8 mouse cellular contexts compared by ENCODE assay signal in genomic region chr17:24530361-24531050, GRCm38 (mm10). TPM values are rescaled to one million over a fixed set of nuclear protein-coding genes. Genes with fewer than 3 reads are reported as not detected.
DNase-seq lines count a peak whose midpoint lies in the region; ATAC-seq lines count a peak whose summit lies in the region.

No protein-coding gene starts in this region.

- peak overlapping the region; percentile 61; the same call in 1 of the 2 replicates for H3K9ac ChIP-seq in kidney, embryonic 15.5 days
- peak overlapping the region; percentile 79; the same call in 1 of the 2 replicates for H3K9ac ChIP-seq in hindbrain, embryonic 12.5 days
- peak overlapping the region; percentile 49; the same call in 1 of the 2 replicates for H3K9ac ChIP-seq in midbrain, embryonic 14.5 days (replicated peaks; ENCODE audit: low read length)

- H3K27ac ChIP-seq in kidney, embryonic 15.5 days: peak overlapping the region; percentile 83
- H3K27ac ChIP-seq in hindbrain, embryonic 12.5 days: peak overlapping the region; percentile 36; the same call in 1 of the 2 replicates
- H3K27ac ChIP-seq in midbrain, embryonic 14.5 days (replicated peaks; ENCODE audit: low read depth, low read length): no peak overlapping the region

- peak overlapping the region; percentile 82 for H3K4me2 ChIP-seq in kidney, embryonic 15.5 days
- H3K4me2 ChIP-seq in hindbrain, embryonic 12.5 days (replicated peaks): peak overlapping the region; percentile 63
- H3K4me2 ChIP-seq in midbrain, embryonic 14.5 days (ENCODE audit: low read length): 0 out of 2 replicates have a peak overlapping the region, but pooled peaks have one; percentile 91

- 26% methylated on average over 8 of the region's 8 CpGs for WGBS in kidney, embryonic 15.5 days
- 39% methylated on average over 8 of the region's 8 CpGs for WGBS in hindbrain, embryonic 12.5 days
- WGBS in midbrain, embryonic 14.5 days: 33% methylated on average over 8 of the region's 8 CpGs

- peak overlapping the region; percentile 75 for H3K4me3 ChIP-seq in kidney, embryonic 15.5 days (replicated peaks)
- no peak overlapping the region for H3K4me3 ChIP-seq in hindbrain, embryonic 12.5 days
- H3K4me3 ChIP-seq in midbrain, embryonic 14.5 days (replicated peaks; ENCODE audit: low read depth, low read length): no peak overlapping the region

- peaks cover 24% of the 10 kb centered on the region for H3K36me3 ChIP-seq in kidney, embryonic 15.5 days
- 0 out of 2 replicates have a peak, but pooled peaks cover 10% of the 10 kb centered on the region for H3K36me3 ChIP-seq in hindbrain, embryonic 12.5 days
- H3K36me3 ChIP-seq in midbrain, embryonic 14.5 days (ENCODE audit: control insufficient read depth, insufficient read depth, low read length): peaks cover 16% of the 10 kb centered on the region

- no peaks in the 10 kb centered on the region for H3K27me3 ChIP-seq in kidney, embryonic 15.5 days
- no peaks in the 10 kb centered on the region for H3K27me3 ChIP-seq in hindbrain, embryonic 12.5 days
- no peaks in the 10 kb centered on the region for H3K27me3 ChIP-seq in midbrain, embryonic 14.5 days (ENCODE audit: control insufficient read depth, insufficient read depth, low read length)

- H3K4me1 ChIP-seq in kidney, embryonic 15.5 days: peaks cover 67% of the 10 kb centered on the region
- H3K4me1 ChIP-seq in hindbrain, embryonic 12.5 days: peaks cover 50% of the 10 kb centered on the region
- H3K4me1 ChIP-seq in midbrain, embryonic 14.5 days (ENCODE audit: control insufficient read depth, insufficient read depth, low read length): peaks cover 30% of the 10 kb centered on the region

- DNase-seq in kidney, adult 9 months: no peak
- DNase-seq in R1 (ENCODE audit: low read depth, low spot score): peak; percentile 55
- DNase-seq in midbrain, embryonic 14.5 days: no peak
- DNase-seq in cerebellum, postnatal 36 days: no peak
- DNase-seq in cerebellum, postnatal 4 days (ENCODE audit: low spot score in 2 of 2): no peak
- no peak for DNase-seq in kidney, adult 18-20 months

- H3K9me3 ChIP-seq in kidney, embryonic 15.5 days (replicated peaks): no peaks in the 10 kb centered on the region
- H3K9me3 ChIP-seq in hindbrain, embryonic 12.5 days (replicated peaks): no peaks in the 10 kb centered on the region
- no peaks in the 10 kb centered on the region for H3K9me3 ChIP-seq in midbrain, embryonic 14.5 days (ENCODE audit: control insufficient read depth, low read length)

- no peak for ATAC-seq in kidney, embryonic 15.5 days (replicated peaks; ENCODE audit: low FRiP score)
- ATAC-seq in hindbrain, embryonic 12.5 days (ENCODE audit: low FRiP score): no peak
- ATAC-seq in midbrain, embryonic 14.5 days (ENCODE audit: low FRiP score, low TSS enrichment): no peak

RNA-seq across cellular contexts. Expression of gene Traf7, which starts 2.8 kb away (rescaled TPM):
- polyA plus RNA-seq in kidney, embryonic 15.5 days (2015; fragmentation: Nextera tagmentation; extraction: Ambion mirVana): 85.8 and 96.1 TPM in 2 replicates
- polyA plus RNA-seq in hindbrain, embryonic 12.5 days (2016; fragmentation: Nextera tagmentation; extraction: Ambion mirVana): 86.5 and 87.0 TPM in 2 replicates
- 86.2 and 90.8 TPM in 2 replicates for polyA plus RNA-seq in midbrain, embryonic 14.5 days (2014; fragmentation: Nextera tagmentation; extraction: Ambion mirVana)

RNA-seq across cellular contexts. Expression of gene Rab26, which starts 3.5 kb away (rescaled TPM):
- polyA plus RNA-seq in kidney, embryonic 15.5 days (2015; fragmentation: Nextera tagmentation; extraction: Ambion mirVana): 2.8 TPM in 2 replicates
- 2.1 and 2.8 TPM in 2 replicates for polyA plus RNA-seq in hindbrain, embryonic 12.5 days (2016; fragmentation: Nextera tagmentation; extraction: Ambion mirVana)
- polyA plus RNA-seq in midbrain, embryonic 14.5 days (2014; fragmentation: Nextera tagmentation; extraction: Ambion mirVana): 4.9 and 6.5 TPM in 2 replicates

RNA-seq across cellular contexts. Expression of gene Pkd1, which starts 19.1 kb away (rescaled TPM):
- 21.3 and 21.9 TPM in 2 replicates for polyA plus RNA-seq in kidney, embryonic 15.5 days (2015; fragmentation: Nextera tagmentation; extraction: Ambion mirVana)
- 20.5 and 25.5 TPM in 2 replicates for polyA plus RNA-seq in hindbrain, embryonic 12.5 days (2016; fragmentation: Nextera tagmentation; extraction: Ambion mirVana)
- 18.0 and 28.3 TPM in 2 replicates for polyA plus RNA-seq in midbrain, embryonic 14.5 days (2014; fragmentation: Nextera tagmentation; extraction: Ambion mirVana)

RNA-seq across cellular contexts. Expression of gene Caskin1, which starts 42.1 kb away (rescaled TPM):
- polyA plus RNA-seq in kidney, embryonic 15.5 days (2015; fragmentation: Nextera tagmentation; extraction: Ambion mirVana): 1.8 and 2.3 TPM in 2 replicates
- polyA plus RNA-seq in hindbrain, embryonic 12.5 days (2016; fragmentation: Nextera tagmentation; extraction: Ambion mirVana): 24.2 and 25.0 TPM in 2 replicates
- polyA plus RNA-seq in midbrain, embryonic 14.5 days (2014; fragmentation: Nextera tagmentation; extraction: Ambion mirVana): 34.8 and 37.5 TPM in 2 replicates

RNA-seq across cellular contexts. Expression of gene Mlst8, which starts 51.6 kb away (rescaled TPM):
- polyA plus RNA-seq in kidney, embryonic 15.5 days (2015; fragmentation: Nextera tagmentation; extraction: Ambion mirVana): 29.0 and 36.1 TPM in 2 replicates
- 35.2 and 36.9 TPM in 2 replicates for polyA plus RNA-seq in hindbrain, embryonic 12.5 days (2016; fragmentation: Nextera tagmentation; extraction: Ambion mirVana)
- 36.2 and 43.0 TPM in 2 replicates for polyA plus RNA-seq in midbrain, embryonic 14.5 days (2014; fragmentation: Nextera tagmentation; extraction: Ambion mirVana)
